In the genomic region with DNA sequence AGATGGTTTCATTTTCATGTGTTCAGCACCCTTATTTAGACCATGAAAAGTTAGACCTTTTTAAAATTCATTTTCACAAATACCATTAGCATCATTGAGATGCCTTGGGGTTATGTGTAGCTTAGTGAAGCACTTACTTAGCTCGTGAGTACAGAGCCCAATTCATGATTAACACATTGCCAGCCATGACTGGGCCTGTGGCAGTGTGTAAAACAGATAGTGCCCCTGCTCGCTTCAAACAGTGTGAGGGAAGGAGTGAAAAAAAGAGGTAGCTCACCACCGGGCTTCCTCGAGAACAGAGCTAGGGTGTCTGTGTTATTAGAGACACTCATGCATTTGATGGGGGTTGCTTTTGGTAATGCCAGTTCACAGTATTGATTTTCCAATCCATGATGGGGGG, we compare ENCODE assay signal across 24 mouse cellular contexts. TPM values are rescaled to one million over a fixed set of nuclear protein-coding genes. Genes with fewer than 3 reads are reported as not detected.
DNase-seq lines count a peak whose midpoint lies in the region; ATAC-seq lines count a peak whose summit lies in the region.
"Had no signal": no experiment of that assay in that cellular context is flagged by ENCODE, and none has a peak within 500 bp of the region (broad histone marks: within the 10 kb centered on the region; RNA-seq: fewer than 3 reads in every experiment).

No protein-coding gene starts in this region.

- 0 out of 2 replicates have a peak overlapping the region, but pooled peaks have one; percentile 8 for H3K9ac ChIP-seq in neural tube, embryonic 13.5 days
- H3K9ac ChIP-seq in neural tube, embryonic 15.5 days (replicated peaks): no peak overlapping the region
- peak overlapping the region; percentile 32; the same call in 1 of the 2 replicates for H3K9ac ChIP-seq in liver, embryonic 12.5 days
- peak overlapping the region; percentile 27; the same call in 1 of the 2 replicates for H3K9ac ChIP-seq in liver, embryonic 16.5 days (ENCODE audit: low read depth, low read length)
- H3K9ac ChIP-seq: forebrain, embryonic 12.5 days; heart, embryonic 15.5 days; hindbrain, embryonic 13.5 days had no signal

- H3K9me3 ChIP-seq in neural tube, embryonic 13.5 days: no peaks in the 10 kb centered on the region
- no peaks in the 10 kb centered on the region for H3K9me3 ChIP-seq in neural tube, embryonic 15.5 days (replicated peaks)
- no peaks in the 10 kb centered on the region for H3K9me3 ChIP-seq in liver, embryonic 12.5 days (replicated peaks)
- H3K9me3 ChIP-seq in liver, embryonic 16.5 days (replicated peaks; ENCODE audit: control insufficient read depth, low read length): no peaks in the 10 kb centered on the region
- no peaks in the 10 kb centered on the region for H3K9me3 ChIP-seq in limb, embryonic 10.5 days (replicated peaks)
- H3K9me3 ChIP-seq: embryonic facial prominence, embryonic 13.5 days; forebrain, embryonic 12.5 days; heart, embryonic 15.5 days; hindbrain, embryonic 13.5 days had no signal

- H3K27ac ChIP-seq in neural tube, embryonic 13.5 days (replicated peaks): no peak overlapping the region
- H3K27ac ChIP-seq in neural tube, embryonic 15.5 days (replicated peaks): no peak overlapping the region
- peak overlapping the region; percentile 52 for H3K27ac ChIP-seq in liver, embryonic 12.5 days
- H3K27ac ChIP-seq in liver, embryonic 16.5 days (ENCODE audit: low read length): peak overlapping the region; percentile 36
- no peak overlapping the region for H3K27ac ChIP-seq in limb, embryonic 10.5 days
- H3K27ac ChIP-seq: embryonic facial prominence, embryonic 13.5 days; forebrain, embryonic 12.5 days; heart, adult 2 months; heart, embryonic 15.5 days; hindbrain, embryonic 13.5 days; hindbrain, postnatal 0 days had no signal

- no peak for ATAC-seq in neural tube, embryonic 13.5 days (ENCODE audit: low read depth)
- no peak for ATAC-seq in neural tube, embryonic 15.5 days (ENCODE audit: low FRiP score)
- peak; percentile 40; the same call in 1 of the 2 replicates for ATAC-seq in liver, embryonic 12.5 days
- ATAC-seq in liver, embryonic 16.5 days (ENCODE audit: low read depth): peak; percentile 20; the same call in 1 of the 2 replicates
- ATAC-seq in inflammation-experienced regulatory T-cells, adult 6 months: no peak
- ATAC-seq: forebrain, embryonic 16.5 days; hindbrain, postnatal 0 days had no signal

- peaks cover 55% of the 10 kb centered on the region for H3K36me3 ChIP-seq in neural tube, embryonic 13.5 days
- peaks cover 34% of the 10 kb centered on the region for H3K36me3 ChIP-seq in neural tube, embryonic 15.5 days
- peaks cover 60% of the 10 kb centered on the region for H3K36me3 ChIP-seq in liver, embryonic 12.5 days
- peaks cover 47% of the 10 kb centered on the region for H3K36me3 ChIP-seq in liver, embryonic 16.5 days (ENCODE audit: control insufficient read depth, insufficient read depth)
- peaks cover 59% of the 10 kb centered on the region for H3K36me3 ChIP-seq in limb, embryonic 10.5 days

- no peak overlapping the region for H3K4me2 ChIP-seq in neural tube, embryonic 13.5 days
- H3K4me2 ChIP-seq in neural tube, embryonic 15.5 days: no peak overlapping the region
- peak overlapping the region; percentile 92 for H3K4me2 ChIP-seq in liver, embryonic 12.5 days
- H3K4me2 ChIP-seq in liver, embryonic 16.5 days (ENCODE audit: low read depth, low read length): peak overlapping the region; percentile 95
- H3K4me2 ChIP-seq: embryonic facial prominence, embryonic 13.5 days; heart, embryonic 11.5 days; heart, embryonic 15.5 days had no signal

- peaks cover 33% of the 10 kb centered on the region for H3K4me1 ChIP-seq in neural tube, embryonic 13.5 days (replicated peaks)
- H3K4me1 ChIP-seq in neural tube, embryonic 15.5 days: peaks cover 39% of the 10 kb centered on the region
- H3K4me1 ChIP-seq in liver, embryonic 12.5 days: peaks cover 40% of the 10 kb centered on the region
- H3K4me1 ChIP-seq in liver, embryonic 16.5 days (ENCODE audit: control insufficient read depth, low read depth, low read length): peaks cover 32% of the 10 kb centered on the region
- H3K4me1 ChIP-seq in limb, embryonic 10.5 days: peaks cover 19% of the 10 kb centered on the region

- 87% methylated on average over 4 of the region's 4 CpGs for WGBS in neural tube, embryonic 13.5 days
- WGBS in neural tube, embryonic 15.5 days: 80% methylated on average over 4 of the region's 4 CpGs
- 72% methylated on average over 4 of the region's 4 CpGs for WGBS in liver, embryonic 12.5 days (ENCODE audit: insufficient replicate concordance)
- 61% methylated on average over 4 of the region's 4 CpGs for WGBS in liver, embryonic 16.5 days (ENCODE audit: insufficient replicate concordance)
- WGBS in limb, embryonic 10.5 days: 94% methylated on average over 4 of the region's 4 CpGs

- H3K4me3 ChIP-seq in neural tube, embryonic 13.5 days: no peak overlapping the region
- H3K4me3 ChIP-seq in neural tube, embryonic 15.5 days (replicated peaks): no peak overlapping the region
- H3K4me3 ChIP-seq in liver, embryonic 12.5 days: no peak overlapping the region
- no peak overlapping the region for H3K4me3 ChIP-seq in liver, embryonic 16.5 days (ENCODE audit: low read depth, low read length)
- H3K4me3 ChIP-seq in limb, embryonic 10.5 days: no peak overlapping the region
- H3K4me3 ChIP-seq: embryonic facial prominence, embryonic 13.5 days; forebrain, embryonic 12.5 days; heart, adult 2 months; heart, embryonic 15.5 days; hindbrain, embryonic 13.5 days had no signal

- no peaks in the 10 kb centered on the region; the same call in 1 of the 2 replicates for H3K27me3 ChIP-seq in neural tube, embryonic 13.5 days
- no peaks in the 10 kb centered on the region for H3K27me3 ChIP-seq in neural tube, embryonic 15.5 days (replicated peaks)
- H3K27me3 ChIP-seq in liver, embryonic 12.5 days (replicated peaks): peaks cover 12% of the 10 kb centered on the region
- no peaks in the 10 kb centered on the region for H3K27me3 ChIP-seq in liver, embryonic 16.5 days (ENCODE audit: control insufficient read depth, insufficient read depth, low read depth, low read length)
- no peaks in the 10 kb centered on the region for H3K27me3 ChIP-seq in limb, embryonic 10.5 days (ENCODE audit: low read depth, poor library complexity, severe bottlenecking)
- H3K27me3 ChIP-seq: embryonic facial prominence, embryonic 13.5 days; heart, embryonic 15.5 days had no signal

- no peak for DNase-seq in limb, embryonic 10.5 days (ENCODE audit: low spot score)
- no peak for DNase-seq in right cerebral cortex, postnatal 36 days (ENCODE audit: low spot score in 2 of 2)
- DNase-seq: adrenal gland, adult 2 months; adrenal gland, postnatal 36 days; cerebellum, adult 11-12 months; cerebellum, adult 9-11 months; cerebellum, postnatal 36 days; gastrocnemius, postnatal 10 days; heart, adult 2 months; heart, postnatal 14 days had no signal

RNA-seq across cellular contexts. Expression of gene Dnttip1, which starts 2.4 kb away (rescaled TPM):
- polyA plus RNA-seq in neural tube, embryonic 13.5 days (2015; fragmentation: Nextera tagmentation; extraction: Ambion mirVana): 67.1 and 71.4 TPM in 2 replicates
- 51.0 and 56.4 TPM in 2 replicates for polyA plus RNA-seq in neural tube, embryonic 15.5 days (2015; fragmentation: Nextera tagmentation; extraction: Ambion mirVana)
- 56.9 and 61.0 TPM in 2 replicates for polyA plus RNA-seq in liver, embryonic 12.5 days (2016; fragmentation: Nextera tagmentation; extraction: Ambion mirVana)
- polyA plus RNA-seq in liver, embryonic 16.5 days (2015; fragmentation: Nextera tagmentation; extraction: Ambion mirVana): 40.1 and 43.1 TPM in 2 replicates
- polyA plus RNA-seq in limb, embryonic 10.5 days (2016; fragmentation: Nextera tagmentation; extraction: Ambion mirVana): 93.1 and 93.2 TPM in 2 replicates
- 1 to 10 TPM; 3.8 to 7.8 (median 5.0) TPM for polyA plus RNA-seq in inflammation-experienced regulatory T-cells, adult 6 months (2017; shearing (Covaris generic))

RNA-seq across cellular contexts. Expression of gene Wfdc3, which starts 2.5 kb away (rescaled TPM):
- polyA plus RNA-seq in neural tube, embryonic 13.5 days (2015; fragmentation: Nextera tagmentation; extraction: Ambion mirVana): 1.0 and 1.2 TPM in 2 replicates
- 1.1 and 1.3 TPM in 2 replicates for polyA plus RNA-seq in neural tube, embryonic 15.5 days (2015; fragmentation: Nextera tagmentation; extraction: Ambion mirVana)
- polyA plus RNA-seq in liver, embryonic 12.5 days (2016; fragmentation: Nextera tagmentation; extraction: Ambion mirVana): 0.48 and 0.93 TPM in 2 replicates
- 1.5 and 1.7 TPM in 2 replicates for polyA plus RNA-seq in liver, embryonic 16.5 days (2015; fragmentation: Nextera tagmentation; extraction: Ambion mirVana)
- polyA plus RNA-seq in limb, embryonic 10.5 days (2016; fragmentation: Nextera tagmentation; extraction: Ambion mirVana): 0.95 and 0.98 TPM in 2 replicates
- not detected for polyA plus RNA-seq in inflammation-experienced regulatory T-cells, adult 6 months (2017; shearing (Covaris generic))

RNA-seq across cellular contexts. Expression of gene Ube2c, which starts 21.5 kb away (rescaled TPM):
- polyA plus RNA-seq in neural tube, embryonic 13.5 days (2015; fragmentation: Nextera tagmentation; extraction: Ambion mirVana): 80.8 and 108 TPM in 2 replicates
- 42.8 and 134 TPM in 2 replicates for polyA plus RNA-seq in neural tube, embryonic 15.5 days (2015; fragmentation: Nextera tagmentation; extraction: Ambion mirVana)
- polyA plus RNA-seq in liver, embryonic 12.5 days (2016; fragmentation: Nextera tagmentation; extraction: Ambion mirVana): 669 and 687 TPM in 2 replicates
- polyA plus RNA-seq in liver, embryonic 16.5 days (2015; fragmentation: Nextera tagmentation; extraction: Ambion mirVana): 632 and 661 TPM in 2 replicates
- polyA plus RNA-seq in limb, embryonic 10.5 days (2016; fragmentation: Nextera tagmentation; extraction: Ambion mirVana): 607 and 617 TPM in 2 replicates
- polyA plus RNA-seq in inflammation-experienced regulatory T-cells, adult 6 months (2017; shearing (Covaris generic)): 100 to 1,000 TPM in 1 of 3 experiments, 10 to 100 TPM in 1, 1 to 10 TPM in 1; 7.9 to 171 (median 15.0) TPM

RNA-seq across cellular contexts. Expression of gene Tnnc2, which starts 31.6 kb away (rescaled TPM):
- 9.3 and 25.7 TPM in 2 replicates for polyA plus RNA-seq in neural tube, embryonic 13.5 days (2015; fragmentation: Nextera tagmentation; extraction: Ambion mirVana)
- polyA plus RNA-seq in neural tube, embryonic 15.5 days (2015; fragmentation: Nextera tagmentation; extraction: Ambion mirVana): 27.5 and 55.6 TPM in 2 replicates
- polyA plus RNA-seq in liver, embryonic 12.5 days (2016; fragmentation: Nextera tagmentation; extraction: Ambion mirVana): 0.66 and 1.8 TPM in 2 replicates
- polyA plus RNA-seq in liver, embryonic 16.5 days (2015; fragmentation: Nextera tagmentation; extraction: Ambion mirVana): 29.4 and 67.5 TPM in 2 replicates
- polyA plus RNA-seq in limb, embryonic 10.5 days (2016; fragmentation: Nextera tagmentation; extraction: Ambion mirVana): 0.79 and 1.3 TPM in 2 replicates
- polyA plus RNA-seq in inflammation-experienced regulatory T-cells, adult 6 months (2017; shearing (Covaris generic)): not detected
- polyA plus RNA-seq: adrenal gland, adult 2 months; forebrain, embryonic 16.5 days; heart, adult 2 months had no signal

RNA-seq across cellular contexts. Expression of gene Spint5, which starts 33.1 kb away (rescaled TPM):
- polyA plus RNA-seq in neural tube, embryonic 13.5 days (2015; fragmentation: Nextera tagmentation; extraction: Ambion mirVana): not detected in 2 replicates
- polyA plus RNA-seq in neural tube, embryonic 15.5 days (2015; fragmentation: Nextera tagmentation; extraction: Ambion mirVana): not detected in 2 replicates
- polyA plus RNA-seq in liver, embryonic 12.5 days (2016; fragmentation: Nextera tagmentation; extraction: Ambion mirVana): not detected in 2 replicates
- polyA plus RNA-seq in liver, embryonic 16.5 days (2015; fragmentation: Nextera tagmentation; extraction: Ambion mirVana): not detected in 2 replicates
- not detected in 2 replicates for polyA plus RNA-seq in limb, embryonic 10.5 days (2016; fragmentation: Nextera tagmentation; extraction: Ambion mirVana)
- polyA plus RNA-seq in inflammation-experienced regulatory T-cells, adult 6 months (2017; shearing (Covaris generic)): not detected
- polyA plus RNA-seq: adrenal gland, adult 2 months; brain, embryonic 14.5 days; embryonic facial prominence, embryonic 13.5 days; forebrain, embryonic 12.5 days; forebrain, embryonic 16.5 days; frontal cortex, adult 2 months; heart, adult 2 months; heart, embryonic 11.5 days; heart, embryonic 15.5 days; hindbrain, embryonic 13.5 days; hindbrain, postnatal 0 days had no signal

Comparison
In these comparisons a context has a peak if more than half of its experiments do, and no peak if none do; other contexts are left out.
1. ATAC-seq: peak in liver, embryonic 12.5 days (single experiment) and liver, embryonic 16.5 days (single experiment); none in neural tube, embryonic 13.5 days (single experiment), neural tube, embryonic 15.5 days (single experiment) and inflammation-experienced regulatory T-cells, adult 6 months (single experiment).
2. H3K27ac ChIP-seq: peak in liver, embryonic 12.5 days (single experiment) and liver, embryonic 16.5 days (single experiment); none in neural tube, embryonic 13.5 days (single experiment), neural tube, embryonic 15.5 days (single experiment) and limb, embryonic 10.5 days (single experiment).
3. H3K4me2 ChIP-seq: peak in liver, embryonic 12.5 days (single experiment) and liver, embryonic 16.5 days (single experiment); none in neural tube, embryonic 13.5 days (single experiment) and neural tube, embryonic 15.5 days (single experiment).